Mouse (Mus musculus) ES-Bruce4 (cell line): ENCODE results near the gene Crtc3. TPM values are rescaled to one million over a fixed set of nuclear protein-coding genes. Genes with fewer than 3 reads are reported as not detected.

ENCODE experiments used
- H3K27ac ChIP-seq: 2 replicates; pipeline ENCODE4 v1.5.1; 2012; ENCODE audit warnings: low read length, inconsistent platforms; ENCODE audit not compliant: insufficient read depth
- H3K27me3 ChIP-seq: 2 replicates; pipeline ENCODE4 v1.6.1; 2012; ENCODE audit warnings: mild to moderate bottlenecking, low read length, inconsistent platforms; ENCODE audit not compliant: control insufficient read depth, poor library complexity, insufficient read depth, severe bottlenecking
- H3K36me3 ChIP-seq: 2 replicates; pipeline ENCODE4 v1.6.1; 2012; ENCODE audit warnings: inconsistent platforms, mild to moderate bottlenecking, low read length, moderate library complexity; ENCODE audit not compliant: control insufficient read depth, poor library complexity, insufficient read depth, severe bottlenecking
- H3K4me1 ChIP-seq: one replicate; pipeline ENCODE4 v1.8.1; 2011; ENCODE audit warnings: low read length; ENCODE audit not compliant: control insufficient read depth, insufficient read depth
- H3K4me3 ChIP-seq: 2 replicates; pipeline ENCODE4 v1.5.1; 2011; ENCODE audit warnings: low read depth, mild to moderate bottlenecking, low read length
- H3K9ac ChIP-seq: 2 replicates; pipeline ENCODE4 v1.6.1; 2012; ENCODE audit warnings: low read depth, mild to moderate bottlenecking, inconsistent platforms; ENCODE audit not compliant: poor library complexity, severe bottlenecking
- H3K9me3 ChIP-seq: replicated peaks from 2 replicates; pipeline ENCODE4 v1.6.1; 2012; ENCODE audit warnings: mild to moderate bottlenecking, low read length, inconsistent platforms; ENCODE audit not compliant: control insufficient read depth, poor library complexity, insufficient read depth, severe bottlenecking
- CTCF ChIP-seq: IDR thresholded peaks from one replicate; pipeline ENCODE4 v1.8.1; 2011; ENCODE audit warnings: low read depth, low read length
- EP300 ChIP-seq: IDR thresholded peaks from 2 replicates; pipeline ENCODE4 v1.6.1; 2011; ENCODE audit warnings: low read depth, low read length; ENCODE audit not compliant: insufficient read depth
- POLR2A ChIP-seq: IDR thresholded peaks from one replicate; pipeline ENCODE4 v1.8.1; 2011; ENCODE audit warnings: low read length; ENCODE audit not compliant: insufficient read depth
- polyA plus RNA-seq: library from polyadenylated mRNA; stranded (reverse); fragments of >200 nt; gene quantifications from 2 replicates; pipeline ENCODE4 v1.2.4, GENCODE M21; 2011; ENCODE audit warnings: low read depth; ENCODE audit not compliant: missing spikeins, insufficient read depth, insufficient read length

Gene Crtc3
- polyA plus RNA-seq, 1 experiment, result 8.0 TPM

DNA sequence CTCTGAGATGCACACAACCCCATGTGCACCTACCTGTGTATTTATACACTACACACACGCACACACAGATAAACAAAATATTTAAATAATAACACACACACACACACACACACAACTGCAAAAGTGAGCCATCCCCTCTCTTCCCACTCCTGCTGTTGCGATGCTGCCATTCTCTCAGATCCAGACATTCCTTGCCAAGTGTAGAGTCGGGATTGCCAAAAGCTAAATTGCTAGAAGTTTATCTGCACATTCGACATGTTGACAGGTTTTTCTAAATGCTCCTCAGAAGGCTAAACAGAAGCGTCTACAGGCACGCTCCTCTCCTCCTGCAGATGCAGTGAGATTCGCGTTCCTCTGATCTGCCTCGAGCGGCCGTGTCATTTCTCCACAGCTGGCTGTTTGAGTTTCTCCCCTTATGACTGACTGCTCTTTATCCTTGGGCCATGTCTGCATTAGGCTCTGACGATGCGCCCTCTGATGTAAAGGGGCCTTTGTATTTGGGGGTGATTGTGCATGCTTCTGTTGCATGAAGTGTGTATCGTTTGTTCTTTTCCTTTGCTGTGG, 111.2 kb downstream of the Crtc3 start:
- no peak overlapping the region for H3K27ac ChIP-seq
- TF ChIP-seq EP300 (no peak), POLR2A (no peak), CTCF (no peak)
- no peaks in the 10 kb centered on the region for H3K36me3 ChIP-seq
- no peak overlapping the region for H3K9ac ChIP-seq
- no peaks in the 10 kb centered on the region for H3K9me3 ChIP-seq
- H3K4me1 ChIP-seq, result peaks cover 2% of the 10 kb centered on the region
- H3K4me3 ChIP-seq, result no peak overlapping the region
- no peaks in the 10 kb centered on the region for H3K27me3 ChIP-seq

- Histone ChIP-seq H3K36me3 (no peaks in the 10 kb centered on the region), H3K4me1 (peaks cover 2% of the 10 kb centered on the region), H3K4me3 (no peak overlapping the region), H3K9me3 (no peaks in the 10 kb centered on the region), H3K27me3 (no peaks in the 10 kb centered on the region), H3K27ac (no peak overlapping the region), H3K9ac (no peak overlapping the region)
- TF ChIP-seq CTCF (no peak), POLR2A (no peak), EP300 (no peak)
Measured at GRCm38 (mm10) chr7:80576626-80577025, 112.1 kb downstream of the Crtc3 start.

- Histone ChIP-seq H3K4me3 (no peak overlapping the region), H3K4me1 (peaks cover 2% of the 10 kb centered on the region), H3K9me3 (no peaks in the 10 kb centered on the region), H3K27ac (no peak overlapping the region), H3K36me3 (no peaks in the 10 kb centered on the region), H3K27me3 (no peaks in the 10 kb centered on the region), H3K9ac (no peak overlapping the region)
- TF ChIP-seq EP300 (no peak), CTCF (no peak), POLR2A (no peak)
Measured at GRCm38 (mm10) chr7:80575750-80576149, 112.9 kb downstream of the Crtc3 start.

DNA sequence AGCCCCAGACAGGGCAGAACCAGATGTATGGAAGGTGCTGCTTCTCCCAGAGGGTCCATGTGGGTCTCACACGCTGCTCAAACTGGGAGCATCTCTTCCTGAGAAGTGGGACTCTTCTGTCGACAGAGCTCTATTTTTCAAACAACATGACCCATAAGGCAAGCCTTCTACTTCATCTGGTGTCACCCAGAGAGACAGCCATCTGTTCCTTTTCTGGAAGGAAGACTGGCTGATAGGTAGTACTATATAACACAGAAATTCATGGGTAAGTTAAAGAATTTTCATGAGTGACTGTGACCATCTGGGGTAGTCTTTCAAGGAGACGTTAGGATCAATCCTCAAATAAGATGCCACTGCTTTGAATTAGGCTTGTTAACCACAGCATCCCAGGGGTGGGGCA, 115.6 kb downstream of the Crtc3 start:
- TF ChIP-seq EP300 (no peak), CTCF (no peak), POLR2A (no peak)
- Histone ChIP-seq H3K27ac (no peak overlapping the region), H3K4me1 (peaks cover 2% of the 10 kb centered on the region), H3K36me3 (no peaks in the 10 kb centered on the region), H3K9ac (no peak overlapping the region), H3K4me3 (no peak overlapping the region), H3K9me3 (no peaks in the 10 kb centered on the region), H3K27me3 (no peaks in the 10 kb centered on the region)

DNA sequence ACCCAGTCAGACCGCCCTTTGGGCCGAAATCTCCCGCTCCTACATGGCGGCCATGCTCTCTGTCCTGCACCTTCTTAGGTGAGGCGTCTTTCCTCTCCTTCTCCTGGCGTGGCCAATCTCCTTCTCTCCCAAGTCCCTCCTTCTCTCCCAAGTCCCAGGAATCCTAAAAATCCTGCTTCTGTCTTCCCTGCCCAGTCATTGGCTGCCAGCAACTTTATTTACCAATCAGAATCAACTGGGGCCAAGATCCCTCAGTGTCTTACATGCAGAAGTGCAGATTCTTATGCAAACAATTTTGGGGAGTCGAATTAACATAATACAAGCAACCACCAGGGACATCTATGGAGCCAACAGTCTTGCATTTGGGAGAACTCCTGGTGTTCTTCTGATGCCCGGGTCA, 120.7 kb downstream of the Crtc3 start:
- Histone ChIP-seq H3K27ac (no peak overlapping the region), H3K9me3 (no peaks in the 10 kb centered on the region), H3K36me3 (no peaks in the 10 kb centered on the region), H3K9ac (no peak overlapping the region), H3K4me1 (no peaks in the 10 kb centered on the region), H3K27me3 (no peaks in the 10 kb centered on the region), H3K4me3 (peak overlapping the region; percentile 15; the same call in 1 of the 2 replicates)
- no peak for TF ChIP-seq EP300
- TF ChIP-seq POLR2A, result no peak

DNA sequence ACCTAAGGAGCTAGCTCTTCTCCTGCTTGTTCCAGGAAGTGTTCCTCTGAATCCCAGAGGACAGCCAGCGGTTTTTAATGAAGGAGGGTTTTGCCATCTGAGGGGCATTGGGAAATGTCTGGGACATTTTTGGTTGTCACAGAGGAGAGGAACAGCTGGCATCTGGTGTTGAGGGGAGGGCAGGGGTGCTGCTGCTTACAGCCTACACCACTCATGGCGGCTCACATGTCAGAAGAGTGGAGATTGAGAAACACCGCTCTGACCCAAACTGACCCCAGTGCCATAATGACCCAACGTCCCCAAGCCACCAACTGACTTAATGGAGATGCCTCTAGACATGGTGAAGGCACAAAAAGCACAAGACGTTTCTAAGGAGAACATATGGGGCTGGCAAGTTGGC, 126.7 kb downstream of the Crtc3 start:
- Histone ChIP-seq H3K27ac (no peak overlapping the region), H3K9me3 (no peaks in the 10 kb centered on the region), H3K9ac (no peak overlapping the region), H3K36me3 (no peaks in the 10 kb centered on the region), H3K27me3 (no peaks in the 10 kb centered on the region), H3K4me3 (no peak overlapping the region), H3K4me1 (no peaks in the 10 kb centered on the region)
- TF ChIP-seq POLR2A (no peak), EP300 (no peak), CTCF (no peak)
